Mouse (Mus musculus): ENCODE measurements around the gene Hoxc13. TPM values are rescaled to one million over a fixed set of nuclear protein-coding genes. Genes with fewer than 3 reads are reported as not detected.

Gene Hoxc13
- polyA plus RNA-seq, 1 experiment from 2014 or later = 0.89 TPM

DNA sequence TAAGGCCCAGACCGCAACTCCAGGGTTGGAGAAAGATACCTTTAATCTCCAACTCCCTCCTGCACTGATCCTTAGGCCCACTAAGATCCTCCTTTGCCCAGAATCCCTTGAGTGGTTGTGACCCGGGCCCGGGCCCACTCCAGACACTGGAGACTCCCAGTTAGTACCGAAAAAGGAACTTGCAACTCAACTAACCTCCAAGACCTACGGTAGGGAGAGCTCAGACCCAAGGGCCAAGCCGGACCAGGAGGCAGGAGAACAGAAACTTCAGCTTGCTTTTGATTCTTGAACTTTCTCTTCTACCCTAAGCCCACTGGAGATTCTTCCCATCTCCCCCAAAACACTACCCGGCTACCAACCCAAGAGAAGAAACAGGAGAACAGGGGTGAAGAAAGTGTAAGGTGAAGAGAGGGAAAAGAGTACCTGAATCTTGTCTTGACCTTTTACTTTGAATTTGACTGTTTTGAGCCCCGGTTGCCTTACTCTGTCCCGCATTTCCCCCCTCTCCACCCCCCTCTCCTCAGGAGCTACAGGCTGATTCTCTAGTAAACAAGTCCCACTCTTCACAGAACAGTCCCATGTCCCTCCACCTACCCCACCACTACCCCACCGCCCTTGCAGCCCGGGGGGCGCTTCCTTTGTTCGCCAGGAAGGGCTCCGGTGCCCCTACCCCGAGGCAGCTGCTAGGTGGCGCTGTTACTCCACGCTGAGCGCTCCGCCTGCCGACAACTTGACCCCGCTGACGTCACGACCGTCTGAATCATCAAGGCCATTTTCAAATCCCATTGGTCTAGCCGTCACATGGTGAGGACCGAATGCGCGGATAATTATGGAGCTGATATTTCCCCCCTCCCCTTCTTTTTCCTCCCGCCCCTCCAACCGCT lies 45.2 kb downstream of the Hoxc13 start:
- H3K4me2 ChIP-seq (ENCODE audit: low read depth, low read length) = peak overlapping the region; percentile 23
- H3K9ac ChIP-seq (ENCODE audit: low read depth, low read length) = no peak overlapping the region
- H3K27ac ChIP-seq (replicated peaks; ENCODE audit: low read depth, low read length) = no peak overlapping the region
- no peaks in the 10 kb centered on the region for H3K4me1 ChIP-seq (ENCODE audit: control insufficient read depth, insufficient read depth, low read length)
- peak overlapping the region; percentile 17 for H3K4me3 ChIP-seq (ENCODE audit: low read depth, low read length)
- DNase-seq (ENCODE audit: low spot score) (peak; percentile 76), ATAC-seq (ENCODE audit: low read depth) (peak; percentile 22; the same call in 1 of the 2 replicates)
- peaks cover 98% of the 10 kb centered on the region for H3K27me3 ChIP-seq (replicated peaks; ENCODE audit: control insufficient read depth, insufficient read depth, low read length)
- H3K36me3 ChIP-seq (ENCODE audit: control insufficient read depth, insufficient read depth, low read length) = no peaks in the 10 kb centered on the region
- 2% methylated on average over 29 of the region's 30 CpGs for WGBS
- no peaks in the 10 kb centered on the region for H3K9me3 ChIP-seq (ENCODE audit: control insufficient read depth, low read length)

DNA sequence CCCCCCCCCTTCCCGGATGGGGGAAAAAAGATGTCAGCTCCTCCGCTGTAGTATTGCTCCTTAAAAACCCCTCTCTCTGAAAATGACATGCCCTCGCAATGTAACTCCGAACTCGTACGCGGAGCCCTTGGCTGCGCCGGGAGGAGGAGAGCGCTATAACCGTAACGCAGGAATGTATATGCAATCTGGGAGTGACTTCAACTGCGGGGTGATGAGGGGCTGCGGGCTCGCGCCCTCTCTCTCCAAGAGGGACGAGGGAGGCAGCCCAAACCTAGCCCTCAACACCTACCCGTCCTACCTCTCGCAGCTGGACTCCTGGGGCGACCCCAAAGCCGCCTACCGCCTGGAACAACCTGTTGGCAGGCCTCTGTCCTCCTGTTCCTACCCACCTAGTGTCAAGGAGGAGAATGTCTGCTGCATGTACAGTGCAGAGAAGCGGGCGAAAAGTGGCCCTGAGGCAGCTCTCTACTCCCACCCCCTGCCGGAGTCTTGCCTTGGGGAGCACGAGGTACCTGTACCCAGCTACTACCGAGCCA lies 45.9 kb downstream of the Hoxc13 start, which contains the start of gene Hoxc10:
TSS of gene Hoxc10 (plus strand) at position 21 of the 536 bp plus-strand sequence.
- H3K4me1 ChIP-seq (ENCODE audit: control insufficient read depth, insufficient read depth, low read length) = no peaks in the 10 kb centered on the region
- DNase-seq (ENCODE audit: low spot score) (no peak), ATAC-seq (ENCODE audit: low read depth) (no peak)
- no peak within 1 kb of the TSS for H3K9ac ChIP-seq (ENCODE audit: low read depth, low read length)
- H3K36me3 ChIP-seq (ENCODE audit: control insufficient read depth, insufficient read depth, low read length) = no peaks in the 10 kb centered on the region
- peak within 1 kb of the TSS; percentile 17 for H3K4me3 ChIP-seq (ENCODE audit: low read depth, low read length)
- H3K27ac ChIP-seq (replicated peaks; ENCODE audit: low read depth, low read length) = no peak within 1 kb of the TSS
- H3K4me2 ChIP-seq (ENCODE audit: low read depth, low read length) = peak within 1 kb of the TSS; percentile 23
- 4% methylated on average over 27 of the region's 27 CpGs for WGBS
- H3K9me3 ChIP-seq (ENCODE audit: control insufficient read depth, low read length) = no peaks in the 10 kb centered on the region
- H3K27me3 ChIP-seq (replicated peaks; ENCODE audit: control insufficient read depth, insufficient read depth, low read length) = peaks cover 98% of the 10 kb centered on the region

DNA sequence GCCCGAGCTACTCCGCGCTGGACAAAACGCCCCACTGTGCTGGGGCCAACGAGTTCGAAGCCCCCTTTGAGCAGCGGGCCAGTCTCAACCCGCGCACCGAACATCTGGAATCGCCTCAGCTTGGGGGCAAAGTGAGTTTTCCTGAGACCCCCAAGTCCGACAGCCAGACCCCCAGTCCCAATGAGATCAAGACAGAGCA lies 46.3 kb downstream of the Hoxc13 start, which contains the start of gene Hoxc5:
TSS of gene Hoxc5 (plus strand) at position 132 of the 199 bp plus-strand sequence.
- no peak for DNase-seq (ENCODE audit: low spot score)
- no peak for ATAC-seq (ENCODE audit: low read depth)
- Histone ChIP-seq H3K27ac (replicated peaks; ENCODE audit: low read depth, low read length) (no peak within 1 kb of the TSS), H3K4me2 (ENCODE audit: low read depth, low read length) (peak within 1 kb of the TSS; percentile 23), H3K27me3 (replicated peaks; ENCODE audit: control insufficient read depth, insufficient read depth, low read length) (peaks cover 99% of the 10 kb centered on the region), H3K9me3 (ENCODE audit: control insufficient read depth, low read length) (no peaks in the 10 kb centered on the region), H3K36me3 (ENCODE audit: control insufficient read depth, insufficient read depth, low read length) (no peaks in the 10 kb centered on the region), H3K4me1 (ENCODE audit: control insufficient read depth, insufficient read depth, low read length) (no peaks in the 10 kb centered on the region), H3K4me3 (ENCODE audit: low read depth, low read length) (peak within 1 kb of the TSS; percentile 17), H3K9ac (ENCODE audit: low read depth, low read length) (no peak within 1 kb of the TSS)
- 3% methylated on average over 12 of the region's 12 CpGs for WGBS

DNA sequence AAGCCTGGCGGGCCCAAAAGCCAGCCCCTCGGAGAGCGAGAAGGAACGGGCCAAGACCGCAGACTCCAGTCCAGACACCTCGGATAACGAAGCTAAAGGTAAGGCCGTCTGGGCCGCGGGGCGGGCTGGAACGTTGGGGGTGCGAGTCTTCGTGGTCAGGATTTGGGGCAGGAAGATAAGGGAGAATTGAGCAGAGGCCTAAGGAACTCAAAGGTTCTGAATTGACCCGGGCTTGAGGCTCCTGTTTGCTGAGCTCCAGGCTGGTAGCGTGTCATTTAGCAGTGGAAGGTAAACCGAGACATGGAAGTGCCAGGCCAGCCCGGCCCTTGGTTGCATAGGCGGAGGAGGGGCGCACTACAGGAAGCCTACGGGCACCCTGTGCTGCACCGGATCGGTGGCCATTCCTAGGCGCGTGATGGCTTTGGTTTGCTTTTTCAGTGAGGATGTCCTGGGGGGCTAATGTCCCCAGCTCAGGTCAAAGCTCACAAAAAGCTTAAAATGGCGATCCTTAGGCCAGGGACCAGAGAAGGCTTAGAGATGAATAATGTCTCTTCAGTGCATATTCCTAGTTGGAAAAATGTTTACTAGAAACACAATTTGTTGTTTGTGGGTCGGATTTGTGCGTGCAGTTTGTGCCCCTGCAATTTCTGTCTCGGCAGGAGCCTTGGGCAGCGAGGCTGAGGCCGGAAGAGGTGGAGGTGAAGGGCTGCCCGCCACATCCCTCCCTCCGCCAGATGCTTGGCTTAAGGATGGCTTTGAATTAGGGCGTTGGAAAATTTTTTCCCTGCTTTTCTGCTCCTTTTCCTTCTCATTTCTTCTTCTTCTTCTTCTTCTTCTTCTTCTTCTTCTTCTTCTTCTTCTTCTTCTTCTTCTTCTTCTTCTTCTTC lies 46.9 kb downstream of the Hoxc13 start:
- WGBS = 1% methylated on average over 33 of the region's 34 CpGs
- Histone ChIP-seq H3K4me3 (ENCODE audit: low read depth, low read length) (no peak overlapping the region), H3K9ac (ENCODE audit: low read depth, low read length) (no peak overlapping the region)

DNA sequence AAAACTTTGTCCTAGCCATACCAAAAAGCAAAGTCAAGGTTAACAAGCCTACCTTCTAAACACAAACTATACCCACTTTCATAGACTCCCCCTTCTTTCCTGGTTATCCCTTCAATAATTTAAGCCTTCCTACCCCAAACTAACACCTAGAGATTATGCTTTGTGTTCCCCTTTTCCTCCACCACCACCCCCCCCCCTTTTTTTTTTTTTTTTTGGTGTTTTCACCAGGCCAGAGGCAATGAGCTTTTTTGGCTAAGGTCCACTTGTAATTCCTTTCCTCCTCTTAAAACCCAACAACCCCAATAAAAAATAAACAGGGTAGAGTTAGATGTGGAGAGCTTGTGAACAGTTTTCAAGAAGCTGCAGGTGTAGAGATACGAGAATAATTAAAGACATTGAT lies 48.4 kb downstream of the Hoxc13 start:
- Histone ChIP-seq H3K27me3 (replicated peaks; ENCODE audit: control insufficient read depth, insufficient read depth, low read length) (peaks cover 99% of the 10 kb centered on the region), H3K36me3 (ENCODE audit: control insufficient read depth, insufficient read depth, low read length) (no peaks in the 10 kb centered on the region), H3K27ac (replicated peaks; ENCODE audit: low read depth, low read length) (no peak overlapping the region), H3K9me3 (ENCODE audit: control insufficient read depth, low read length) (no peaks in the 10 kb centered on the region), H3K4me2 (ENCODE audit: low read depth, low read length) (no peak overlapping the region), H3K4me3 (ENCODE audit: low read depth, low read length) (no peak overlapping the region), H3K4me1 (ENCODE audit: control insufficient read depth, insufficient read depth, low read length) (no peaks in the 10 kb centered on the region), H3K9ac (ENCODE audit: low read depth, low read length) (no peak overlapping the region)
- WGBS = 22% methylated on average over 1 of the region's 1 CpGs
- DNase-seq (ENCODE audit: low spot score) (no peak), ATAC-seq (ENCODE audit: low read depth) (no peak)

More for the DNA sequence above, 46.9 kb downstream of the Hoxc13 start:
- no peaks in the 10 kb centered on the region for H3K4me1 ChIP-seq (ENCODE audit: control insufficient read depth, insufficient read depth, low read length)
- no peak for DNase-seq (ENCODE audit: low spot score)
- H3K9me3 ChIP-seq (ENCODE audit: control insufficient read depth, low read length) = no peaks in the 10 kb centered on the region
- H3K4me2 ChIP-seq (ENCODE audit: low read depth, low read length) = no peak overlapping the region
- no peaks in the 10 kb centered on the region for H3K36me3 ChIP-seq (ENCODE audit: control insufficient read depth, insufficient read depth, low read length)
- peaks cover 99% of the 10 kb centered on the region for H3K27me3 ChIP-seq (replicated peaks; ENCODE audit: control insufficient read depth, insufficient read depth, low read length)
- ATAC-seq (ENCODE audit: low read depth) = no peak
- no peak overlapping the region for H3K27ac ChIP-seq (replicated peaks; ENCODE audit: low read depth, low read length)

DNA sequence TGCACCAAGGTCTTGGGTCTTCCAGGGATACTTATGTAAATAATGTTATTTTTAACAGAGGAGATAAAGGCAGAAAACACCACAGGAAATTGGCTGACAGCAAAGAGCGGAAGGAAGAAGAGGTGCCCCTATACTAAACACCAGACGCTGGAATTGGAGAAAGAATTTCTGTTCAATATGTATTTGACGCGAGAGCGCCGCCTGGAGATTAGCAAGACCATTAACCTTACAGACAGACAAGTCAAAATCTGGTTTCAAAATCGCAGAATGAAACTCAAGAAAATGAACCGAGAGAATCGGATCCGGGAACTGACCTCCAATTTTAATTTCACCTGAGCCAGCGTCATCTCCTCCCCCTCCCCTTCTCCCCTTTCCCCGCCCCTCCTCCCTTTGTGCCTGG lies 49.8 kb downstream of the Hoxc13 start:
- H3K36me3 ChIP-seq (ENCODE audit: control insufficient read depth, insufficient read depth, low read length) = no peaks in the 10 kb centered on the region
- H3K27me3 ChIP-seq (replicated peaks; ENCODE audit: control insufficient read depth, insufficient read depth, low read length) = peaks cover 99% of the 10 kb centered on the region
- H3K4me2 ChIP-seq (ENCODE audit: low read depth, low read length) = no peak overlapping the region
- no peaks in the 10 kb centered on the region for H3K4me1 ChIP-seq (ENCODE audit: control insufficient read depth, insufficient read depth, low read length)
- under 1% methylated on average over 12 of the region's 12 CpGs for WGBS
- H3K9me3 ChIP-seq (ENCODE audit: control insufficient read depth, low read length) = no peaks in the 10 kb centered on the region
- DNase-seq (ENCODE audit: low spot score) (peak; percentile 41), ATAC-seq (ENCODE audit: low read depth) (no peak)
- no peak overlapping the region for H3K27ac ChIP-seq (replicated peaks; ENCODE audit: low read depth, low read length)
- H3K4me3 ChIP-seq (ENCODE audit: low read depth, low read length) = no peak overlapping the region
- H3K9ac ChIP-seq (ENCODE audit: low read depth, low read length) = no peak overlapping the region

DNA sequence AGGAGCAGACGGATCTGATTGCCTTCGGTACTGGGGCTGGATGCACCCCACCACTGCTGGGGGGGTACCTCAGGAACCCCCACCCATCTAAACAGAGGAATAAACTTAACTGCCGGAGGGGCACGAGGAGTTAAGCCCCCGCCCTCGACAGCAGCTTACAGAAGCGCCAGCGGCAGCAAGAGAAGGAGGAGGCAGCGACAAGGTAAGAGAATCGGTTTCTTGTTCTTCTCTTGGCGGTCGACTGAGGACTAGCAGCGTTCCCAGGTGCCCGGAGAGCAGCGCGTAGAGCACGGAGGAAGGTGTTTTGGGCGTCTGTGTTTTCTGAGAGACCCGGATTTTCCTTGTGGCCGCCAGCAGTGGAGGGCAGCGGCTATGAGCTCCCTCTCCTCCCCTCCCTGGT lies 51.4 kb downstream of the Hoxc13 start:
- Histone ChIP-seq H3K36me3 (ENCODE audit: control insufficient read depth, insufficient read depth, low read length) (no peaks in the 10 kb centered on the region), H3K9me3 (ENCODE audit: control insufficient read depth, low read length) (no peaks in the 10 kb centered on the region), H3K4me3 (ENCODE audit: low read depth, low read length) (no peak overlapping the region), H3K27me3 (replicated peaks; ENCODE audit: control insufficient read depth, insufficient read depth, low read length) (peaks cover 99% of the 10 kb centered on the region), H3K4me1 (ENCODE audit: control insufficient read depth, insufficient read depth, low read length) (no peaks in the 10 kb centered on the region), H3K27ac (replicated peaks; ENCODE audit: low read depth, low read length) (no peak overlapping the region), H3K4me2 (ENCODE audit: low read depth, low read length) (no peak overlapping the region), H3K9ac (ENCODE audit: low read depth, low read length) (no peak overlapping the region)
- 0% methylated on average over 14 of the region's 21 CpGs for WGBS
- no peak for ATAC-seq (ENCODE audit: low read depth)
- no peak for DNase-seq (ENCODE audit: low spot score)

DNA sequence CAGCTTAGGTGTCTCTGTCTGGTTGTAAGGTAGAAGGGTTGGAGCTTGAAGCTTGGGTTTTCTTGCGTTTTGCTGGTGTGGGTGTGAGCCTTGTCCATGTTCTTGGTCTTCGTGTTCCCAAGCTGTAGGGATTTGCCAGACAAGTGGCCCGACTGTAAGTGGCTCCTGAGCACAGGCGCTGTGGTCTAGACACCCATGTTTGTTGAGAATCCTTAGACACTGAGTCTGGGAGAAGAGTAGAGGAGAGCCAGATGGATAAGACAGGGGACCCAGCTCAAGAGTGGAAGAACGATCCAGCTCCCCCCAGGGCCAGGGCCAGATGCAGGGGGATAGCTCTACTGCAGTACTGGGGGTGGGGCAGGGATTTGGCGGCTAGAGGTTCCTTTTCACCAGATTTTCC lies 51.9 kb downstream of the Hoxc13 start:
- no peak overlapping the region for H3K4me2 ChIP-seq (ENCODE audit: low read depth, low read length)
- H3K27ac ChIP-seq (replicated peaks; ENCODE audit: low read depth, low read length) = no peak overlapping the region
- 2% methylated on average over 6 of the region's 6 CpGs for WGBS
- H3K27me3 ChIP-seq (replicated peaks; ENCODE audit: control insufficient read depth, insufficient read depth, low read length) = peaks cover 99% of the 10 kb centered on the region
- DNase-seq (ENCODE audit: low spot score) (no peak), ATAC-seq (ENCODE audit: low read depth) (no peak)
- no peaks in the 10 kb centered on the region for H3K4me1 ChIP-seq (ENCODE audit: control insufficient read depth, insufficient read depth, low read length)
- no peaks in the 10 kb centered on the region for H3K36me3 ChIP-seq (ENCODE audit: control insufficient read depth, insufficient read depth, low read length)
- no peak overlapping the region for H3K4me3 ChIP-seq (ENCODE audit: low read depth, low read length)
- no peak overlapping the region for H3K9ac ChIP-seq (ENCODE audit: low read depth, low read length)
- no peaks in the 10 kb centered on the region for H3K9me3 ChIP-seq (ENCODE audit: control insufficient read depth, low read length)
